Mouse (Mus musculus): Measurements from ENCODE around the gene Sult6b2. TPM values are rescaled to one million over a fixed set of nuclear protein-coding genes. Genes with fewer than 3 reads are reported as not detected.

Sult6b2 gene
- polyA plus RNA-seq, 1 experiment from 2014 or later = 0.11 TPM

DNA sequence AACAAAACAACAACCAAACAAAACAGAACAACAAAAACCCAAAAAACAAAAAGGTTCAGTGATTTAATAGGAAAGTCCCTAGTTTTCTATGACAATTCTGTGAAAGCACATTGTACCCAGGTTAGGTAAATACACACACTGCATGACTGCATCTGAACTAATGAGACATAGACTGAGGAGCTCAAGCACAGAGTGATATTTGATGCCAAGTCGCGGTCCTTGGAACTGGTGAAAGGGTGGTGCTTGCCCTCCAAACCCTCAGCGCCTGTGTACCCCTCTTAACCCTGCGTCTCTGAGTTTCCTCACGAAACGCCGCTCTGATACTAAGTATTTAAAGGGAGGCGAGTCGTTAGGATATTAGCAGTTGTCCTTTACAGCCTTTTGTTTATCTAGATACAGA, 37.0 kb downstream of the Sult6b2 start:
- no peaks in the 10 kb centered on the region for H3K9me3 ChIP-seq
- no peak overlapping the region for H3K4me2 ChIP-seq (replicated peaks)
- no peak overlapping the region for H3K27ac ChIP-seq
- no peaks in the 10 kb centered on the region for H3K27me3 ChIP-seq (replicated peaks)
- no peak overlapping the region for H3K4me3 ChIP-seq
- H3K36me3 ChIP-seq = peaks cover 84% of the 10 kb centered on the region
- no peaks in the 10 kb centered on the region for H3K4me1 ChIP-seq
- H3K9ac ChIP-seq = no peak overlapping the region
- WGBS = 93% methylated on average over 9 of the region's 9 CpGs
- ATAC-seq (ENCODE audit: low FRiP score, low read depth) = no peak

DNA sequence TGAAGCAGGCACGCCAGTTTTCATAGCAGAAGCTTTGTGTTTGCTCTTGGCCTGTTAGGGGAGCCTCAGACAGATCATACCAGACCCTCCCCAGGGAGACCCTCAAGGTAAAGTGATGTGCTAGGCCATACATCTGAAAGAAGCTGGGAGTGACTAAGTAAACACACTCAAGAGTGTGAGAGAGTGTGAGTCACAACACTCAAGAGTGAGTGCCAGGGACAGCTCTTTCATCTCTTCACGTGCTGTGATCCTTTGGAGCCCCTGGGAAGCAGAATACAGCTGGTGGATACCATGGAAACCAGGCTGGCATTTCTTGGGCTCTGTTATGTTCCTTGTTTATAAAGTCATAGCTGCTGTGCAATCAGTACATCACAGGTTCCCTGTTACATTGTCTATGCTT, 39.4 kb downstream of the Sult6b2 start:
- no peak for ATAC-seq (ENCODE audit: low FRiP score, low read depth)
- Histone ChIP-seq H3K4me3 (no peak overlapping the region), H3K36me3 (peaks cover 66% of the 10 kb centered on the region), H3K4me2 (replicated peaks) (no peak overlapping the region), H3K9me3 (no peaks in the 10 kb centered on the region), H3K4me1 (no peaks in the 10 kb centered on the region), H3K27ac (no peak overlapping the region), H3K27me3 (replicated peaks) (no peaks in the 10 kb centered on the region), H3K9ac (no peak overlapping the region)
- WGBS = 63% methylated on average over 2 of the region's 2 CpGs

DNA sequence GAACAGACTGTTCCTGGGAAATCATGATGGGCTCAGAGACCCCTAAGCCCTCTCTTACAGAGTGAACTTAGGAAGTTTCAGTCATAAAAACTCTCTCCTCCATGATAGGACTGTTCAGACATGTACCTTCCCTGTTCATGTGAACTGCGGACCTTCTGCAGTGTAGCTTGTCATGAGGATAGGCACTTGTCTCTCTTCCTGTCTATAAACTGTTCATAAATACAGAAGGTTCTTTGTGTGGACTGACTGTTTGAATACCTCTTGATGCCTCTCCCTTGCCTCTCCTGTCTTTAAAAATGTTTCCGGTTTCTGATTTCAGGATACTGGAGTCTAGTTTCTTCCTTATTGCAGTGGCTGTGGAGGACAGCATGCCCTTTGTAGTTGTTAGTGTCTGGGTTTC, 44.7 kb downstream of the Sult6b2 start:
- Histone ChIP-seq H3K9me3 (no peaks in the 10 kb centered on the region), H3K4me2 (replicated peaks) (no peak overlapping the region), H3K27ac (no peak overlapping the region), H3K4me3 (no peak overlapping the region), H3K9ac (no peak overlapping the region), H3K27me3 (replicated peaks) (no peaks in the 10 kb centered on the region), H3K36me3 (peaks cover 20% of the 10 kb centered on the region), H3K4me1 (peaks cover 20% of the 10 kb centered on the region)
- WGBS = 98% methylated on average over 2 of the region's 2 CpGs
- no peak for ATAC-seq (ENCODE audit: low FRiP score, low read depth)

DNA sequence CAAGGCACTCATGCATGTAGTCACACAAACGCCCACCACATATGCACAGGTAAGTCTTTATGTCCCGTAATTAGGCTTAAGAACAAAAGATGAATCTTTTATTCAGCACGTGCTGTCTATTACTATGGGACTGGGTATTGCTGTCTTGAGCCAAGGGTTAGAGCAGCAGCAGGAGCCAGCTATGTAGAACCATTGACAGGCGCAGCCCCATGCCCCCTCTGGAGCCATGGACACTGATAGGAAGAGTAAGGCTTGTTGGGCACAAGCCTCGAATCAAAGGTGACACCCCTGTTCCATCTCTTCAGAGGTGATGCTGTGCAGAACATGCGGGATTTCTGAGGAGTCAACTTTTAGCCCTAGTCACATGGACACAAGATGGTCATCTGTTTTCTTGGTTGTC, 45.7 kb downstream of the Sult6b2 start:
- 95% methylated on average over 6 of the region's 6 CpGs for WGBS
- no peaks in the 10 kb centered on the region for H3K27me3 ChIP-seq (replicated peaks)
- no peak overlapping the region for H3K9ac ChIP-seq
- ATAC-seq (ENCODE audit: low FRiP score, low read depth) = no peak
- no peak overlapping the region for H3K4me3 ChIP-seq
- H3K36me3 ChIP-seq = peaks cover 14% of the 10 kb centered on the region; the same call in 1 of the 2 replicates
- peaks cover 20% of the 10 kb centered on the region for H3K4me1 ChIP-seq
- no peak overlapping the region for H3K27ac ChIP-seq
- no peaks in the 10 kb centered on the region for H3K9me3 ChIP-seq
- H3K4me2 ChIP-seq (replicated peaks) = peak overlapping the region; percentile 75

DNA sequence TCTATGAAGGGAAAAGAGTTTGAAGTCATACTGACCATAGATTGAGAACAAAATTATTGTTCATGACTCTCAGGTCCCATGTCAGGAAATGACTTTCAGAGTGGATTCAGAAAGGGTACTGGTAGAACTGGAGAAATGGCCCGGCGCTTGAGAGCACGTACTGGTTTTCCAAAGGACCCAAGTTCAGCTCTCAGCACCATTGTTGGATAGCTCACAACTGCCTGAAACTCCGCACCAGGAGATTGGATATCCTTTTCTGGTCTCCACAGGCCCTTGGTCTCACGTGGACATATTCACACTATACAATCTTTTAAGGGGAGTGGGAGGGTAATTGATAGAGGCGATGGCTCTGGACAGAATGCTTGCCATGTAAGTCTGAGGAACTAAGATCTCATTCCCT, 46.3 kb downstream of the Sult6b2 start:
- Histone ChIP-seq H3K4me3 (0 out of 2 replicates have a peak overlapping the region, but pooled peaks have one; percentile 88), H3K4me2 (replicated peaks) (peak overlapping the region; percentile 75), H3K27ac (no peak overlapping the region), H3K4me1 (peaks cover 20% of the 10 kb centered on the region), H3K9me3 (no peaks in the 10 kb centered on the region), H3K9ac (no peak overlapping the region), H3K36me3 (peaks cover 14% of the 10 kb centered on the region; the same call in 1 of the 2 replicates), H3K27me3 (replicated peaks) (no peaks in the 10 kb centered on the region)
- no peak for ATAC-seq (ENCODE audit: low FRiP score, low read depth)
- 96% methylated on average over 6 of the region's 6 CpGs for WGBS

DNA sequence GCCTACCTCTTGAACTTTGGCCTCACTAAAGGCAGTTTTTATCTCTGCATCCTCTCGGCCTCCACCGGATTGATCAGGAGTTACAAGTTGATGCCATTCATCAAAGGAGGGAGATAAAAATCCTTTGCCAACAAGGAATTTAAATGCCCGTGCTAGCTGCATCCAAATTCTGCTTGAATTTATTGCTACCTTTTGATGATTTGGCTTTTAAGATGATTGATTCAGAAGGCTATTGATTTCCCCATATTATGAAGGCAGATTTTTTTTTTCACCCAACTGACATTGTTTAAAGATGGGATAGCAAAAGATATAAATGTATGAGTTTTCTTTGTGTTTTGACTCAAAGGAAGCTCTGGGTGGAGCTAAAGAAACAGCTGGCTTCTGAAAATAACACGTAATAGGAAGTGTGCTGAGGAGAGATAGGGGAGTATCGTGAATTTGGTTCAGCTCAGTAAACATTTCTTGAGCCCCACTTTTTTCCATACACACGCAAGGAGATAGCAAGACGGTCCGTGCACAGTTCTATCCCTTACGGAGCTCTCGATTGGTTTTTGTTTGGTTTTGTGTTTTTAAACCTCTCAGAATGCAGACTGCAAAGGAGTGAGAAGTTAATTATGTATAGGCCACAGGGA, 46.9 kb downstream of the Sult6b2 start:
- Histone ChIP-seq H3K4me3 (peak overlapping the region; percentile 88), H3K9me3 (no peaks in the 10 kb centered on the region), H3K4me2 (replicated peaks) (peak overlapping the region; percentile 75), H3K27me3 (replicated peaks) (no peaks in the 10 kb centered on the region), H3K4me1 (peaks cover 20% of the 10 kb centered on the region), H3K9ac (peak overlapping the region; percentile 90), H3K36me3 (peaks cover 11% of the 10 kb centered on the region; the same call in 1 of the 2 replicates), H3K27ac (0 out of 2 replicates have a peak overlapping the region, but pooled peaks have one; percentile 74)
- ATAC-seq (ENCODE audit: low FRiP score, low read depth) = no peak
- WGBS = 51% methylated on average over 10 of the region's 10 CpGs

DNA sequence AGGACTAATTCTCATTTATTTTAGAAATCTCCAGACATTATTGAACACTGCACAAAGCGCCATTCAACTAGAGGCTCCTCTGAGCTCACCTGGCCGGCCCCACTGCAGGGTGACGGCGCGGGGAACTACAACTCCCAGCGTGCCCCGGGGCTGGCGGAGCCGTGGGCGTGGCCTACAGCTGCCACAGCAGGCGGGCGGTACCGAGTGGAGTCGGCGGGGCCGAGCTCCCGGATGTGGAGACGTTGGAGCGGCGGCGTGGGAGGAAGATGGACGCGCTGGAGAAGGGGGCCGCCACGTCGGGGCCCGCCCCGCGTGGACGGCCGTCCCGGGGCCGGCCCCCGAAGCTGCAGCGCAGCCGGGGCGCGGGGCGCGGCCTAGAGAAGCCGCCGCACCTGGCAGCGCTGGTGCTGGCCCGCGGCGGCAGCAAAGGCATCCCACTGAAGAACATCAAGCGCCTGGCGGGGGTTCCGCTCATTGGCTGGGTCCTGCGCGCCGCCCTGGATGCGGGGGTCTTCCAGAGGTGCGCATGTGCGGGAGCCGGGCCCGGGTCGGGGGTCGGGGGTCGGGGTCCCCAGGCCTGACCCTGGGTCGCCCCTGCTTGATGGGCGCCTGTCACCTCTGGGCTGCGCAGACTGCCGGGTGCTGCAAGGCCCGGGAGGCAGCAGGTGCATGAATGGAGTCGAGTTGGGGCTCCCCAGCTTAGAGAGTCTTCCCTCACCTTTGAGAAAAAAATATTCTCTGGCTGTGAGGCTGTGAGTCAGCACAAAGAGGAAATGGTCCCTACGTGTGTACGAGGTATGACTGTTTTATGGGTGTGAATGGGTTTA, 47.6 kb downstream of the Sult6b2 start, which contains the start of gene Cmas:
Gene Cmas, plus strand, starts transcription at position 180 of the 827 bp plus-strand sequence.
- H3K4me1 ChIP-seq = peaks cover 20% of the 10 kb centered on the region
- H3K27me3 ChIP-seq (replicated peaks) = no peaks in the 10 kb centered on the region
- H3K36me3 ChIP-seq = peaks cover 9% of the 10 kb centered on the region; the same call in 1 of the 2 replicates
- H3K9ac ChIP-seq = peak within 1 kb of the TSS; percentile 90
- WGBS = under 1% methylated on average over 68 of the region's 68 CpGs
- H3K27ac ChIP-seq = peak within 1 kb of the TSS; percentile 74; the same call in 1 of the 2 replicates
- peak within 1 kb of the TSS; percentile 75 for H3K4me2 ChIP-seq (replicated peaks)
- peak; percentile 97 for ATAC-seq (ENCODE audit: low FRiP score, low read depth)
- peak within 1 kb of the TSS; percentile 88 for H3K4me3 ChIP-seq
- no peaks in the 10 kb centered on the region for H3K9me3 ChIP-seq

DNA sequence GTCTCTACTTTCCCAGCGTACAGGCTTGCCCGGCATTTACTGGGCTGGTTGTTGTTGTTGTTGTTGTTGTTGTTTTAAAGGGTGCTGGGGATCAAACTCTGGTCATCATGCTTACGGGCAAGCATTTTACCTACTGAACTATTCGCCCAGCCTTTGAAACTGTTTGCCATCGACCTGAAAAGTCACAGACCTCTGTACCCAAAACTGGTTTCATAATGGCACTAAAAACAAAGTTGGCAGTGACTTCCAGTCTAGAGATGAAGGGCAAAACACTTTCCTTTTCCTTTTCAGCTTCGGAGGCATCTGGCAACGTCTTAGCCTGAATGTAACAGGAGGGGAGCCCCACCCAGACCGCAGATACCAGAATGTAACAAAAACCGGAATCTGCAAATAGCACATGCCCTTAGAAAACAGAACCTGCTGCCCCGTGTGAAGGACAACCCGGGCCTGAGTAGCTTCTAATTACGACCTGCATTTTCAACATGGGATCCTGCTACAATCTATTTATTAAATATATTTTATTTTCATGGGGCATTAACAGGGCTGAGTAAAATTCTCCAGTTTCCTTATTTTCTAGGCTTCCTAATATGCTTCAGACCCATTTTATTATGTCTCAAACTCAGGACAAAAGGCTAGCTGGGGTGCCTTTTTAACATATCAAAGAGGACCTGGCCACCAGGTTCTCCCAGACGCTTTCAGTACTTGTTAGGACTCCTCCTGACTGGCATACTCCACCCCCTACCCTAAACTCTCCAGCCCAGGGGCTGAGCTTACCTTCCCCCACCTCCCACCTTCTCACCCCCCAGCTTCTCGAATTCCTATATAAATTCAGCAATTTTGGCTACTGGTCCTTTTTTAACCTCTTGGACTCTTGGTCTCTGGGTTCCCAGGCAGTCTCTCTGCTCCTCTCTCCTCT, 51.7 kb downstream of the Sult6b2 start:
- no peaks in the 10 kb centered on the region for H3K36me3 ChIP-seq
- H3K9ac ChIP-seq = no peak overlapping the region
- peaks cover 2% of the 10 kb centered on the region for H3K4me1 ChIP-seq
- WGBS = 36% methylated on average over 14 of the region's 14 CpGs
- H3K9me3 ChIP-seq = no peaks in the 10 kb centered on the region
- no peaks in the 10 kb centered on the region for H3K27me3 ChIP-seq (replicated peaks)
- H3K4me2 ChIP-seq (replicated peaks) = no peak overlapping the region
- H3K4me3 ChIP-seq = no peak overlapping the region
- H3K27ac ChIP-seq = no peak overlapping the region
- no peak for ATAC-seq (ENCODE audit: low FRiP score, low read depth)

DNA sequence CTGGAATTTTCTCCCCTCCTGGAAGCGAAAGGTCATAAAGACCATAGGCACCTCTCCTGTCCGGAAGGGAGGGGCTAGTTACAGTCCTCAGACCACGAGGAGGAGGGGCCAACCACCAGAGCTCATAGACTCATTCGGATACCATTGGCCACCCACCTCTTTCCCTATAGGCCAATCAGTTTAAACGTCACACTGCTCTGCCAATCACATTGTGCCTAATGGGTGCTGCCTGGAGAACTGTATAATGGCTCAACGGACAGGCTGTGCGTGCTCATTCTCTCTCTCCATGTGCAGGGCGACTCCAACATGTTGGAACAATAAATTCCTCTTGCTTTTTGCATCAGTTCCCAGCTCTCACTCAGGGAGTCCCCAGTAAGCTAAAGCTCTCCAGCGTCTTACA, 52.9 kb downstream of the Sult6b2 start:
- H3K27me3 ChIP-seq (replicated peaks) = no peaks in the 10 kb centered on the region
- no peaks in the 10 kb centered on the region for H3K36me3 ChIP-seq
- WGBS = 42% methylated on average over 9 of the region's 9 CpGs
- no peaks in the 10 kb centered on the region for H3K4me1 ChIP-seq
- ATAC-seq (ENCODE audit: low FRiP score, low read depth) = peak; percentile 74
- no peak overlapping the region for H3K4me3 ChIP-seq
- no peak overlapping the region for H3K27ac ChIP-seq
- no peak overlapping the region for H3K9ac ChIP-seq
- no peak overlapping the region for H3K4me2 ChIP-seq (replicated peaks)
- no peaks in the 10 kb centered on the region for H3K9me3 ChIP-seq

DNA sequence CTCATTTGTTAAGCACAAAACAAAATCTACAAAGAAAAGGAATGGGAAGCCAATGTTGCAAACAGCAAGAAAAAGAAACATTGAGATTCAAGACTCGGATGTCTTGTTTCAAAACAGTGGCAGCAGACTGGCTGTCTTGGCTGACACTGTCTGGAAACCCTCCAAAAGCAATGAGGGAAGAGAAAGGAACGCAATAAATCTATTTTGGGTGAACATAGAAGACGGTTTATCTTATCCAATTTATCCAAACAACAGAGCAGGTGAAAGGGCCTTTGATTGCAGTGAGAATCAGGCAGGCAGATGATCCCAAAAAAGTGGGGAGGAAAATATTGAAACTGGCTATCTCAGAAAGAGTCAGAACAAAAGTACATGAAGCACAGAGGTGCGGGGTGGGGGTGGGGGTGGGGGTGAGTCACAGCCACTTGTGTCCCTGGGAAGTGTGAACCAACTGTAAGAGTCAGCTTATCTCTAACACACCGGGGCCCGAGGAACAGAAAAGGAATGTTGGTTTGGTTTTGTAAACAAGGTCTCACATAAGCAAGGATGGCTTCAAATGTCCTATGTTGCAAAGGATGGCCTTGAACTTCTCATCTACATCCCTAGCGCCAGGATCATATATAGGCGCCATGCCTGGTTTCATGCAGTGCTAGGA, 56.1 kb downstream of the Sult6b2 start:
- no peaks in the 10 kb centered on the region for H3K36me3 ChIP-seq
- no peaks in the 10 kb centered on the region for H3K27me3 ChIP-seq (replicated peaks)
- 86% methylated on average over 8 of the region's 8 CpGs for whole genome bisulfite sequencing
- no peak overlapping the region for H3K4me3 ChIP-seq
- no peak overlapping the region for H3K27ac ChIP-seq
- H3K4me2 ChIP-seq (replicated peaks) = no peak overlapping the region
- no peak overlapping the region for H3K9ac ChIP-seq
- no peak for ATAC-seq (ENCODE audit: low FRiP score, low read depth)
- H3K9me3 ChIP-seq = 0 out of 2 replicates have a peak, but pooled peaks cover 4% of the 10 kb centered on the region
- no peaks in the 10 kb centered on the region for H3K4me1 ChIP-seq

DNA sequence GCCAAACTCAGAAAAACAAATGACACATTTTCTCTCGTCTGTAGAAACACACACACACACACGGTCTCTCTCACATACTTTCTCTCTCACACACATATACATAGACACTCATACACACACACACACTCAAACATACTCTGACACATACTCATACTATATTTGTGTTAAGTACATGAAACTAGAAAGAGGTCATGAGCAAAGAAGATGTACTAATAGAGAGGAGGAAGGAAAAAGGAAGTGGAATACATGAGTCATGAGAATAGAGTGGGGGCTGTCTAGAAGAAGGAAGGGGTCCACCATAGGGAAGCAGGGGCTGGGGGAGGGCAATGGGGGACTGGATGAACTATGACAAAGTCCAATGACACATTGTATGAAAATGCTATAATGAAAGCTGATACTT, 57.1 kb downstream of the Sult6b2 start:
- Histone ChIP-seq H3K4me2 (replicated peaks) (no peak overlapping the region), H3K27ac (no peak overlapping the region), H3K4me1 (no peaks in the 10 kb centered on the region), H3K36me3 (no peaks in the 10 kb centered on the region), H3K9me3 (0 out of 2 replicates have a peak, but pooled peaks cover 4% of the 10 kb centered on the region), H3K27me3 (replicated peaks) (no peaks in the 10 kb centered on the region), H3K4me3 (no peak overlapping the region), H3K9ac (no peak overlapping the region)
- 84% methylated on average over 2 of the region's 2 CpGs for WGBS
- ATAC-seq (ENCODE audit: low FRiP score, low read depth) = no peak

All from neural tube, embryonic 12.5 days (tissue).